In the genomic region with DNA sequence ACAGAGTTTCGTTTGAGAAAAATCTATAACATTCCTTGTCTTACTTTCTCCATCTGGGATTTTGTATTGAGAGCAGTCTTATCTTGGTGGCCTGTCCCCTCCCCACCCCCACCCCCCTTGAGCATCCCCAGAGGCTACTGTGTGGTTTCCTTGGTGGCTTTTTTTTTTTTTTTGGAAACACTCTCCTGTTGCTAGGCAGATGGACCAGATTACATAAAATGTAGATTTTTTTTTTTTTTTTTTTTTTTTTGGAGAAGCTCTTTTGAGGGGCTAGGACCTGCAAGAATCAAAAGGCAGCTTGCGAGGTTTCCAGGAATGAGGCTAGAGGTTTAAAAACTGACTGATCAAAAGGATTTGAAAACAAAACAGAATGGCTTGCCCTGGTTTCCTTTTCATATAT, we compare ENCODE assay signal across 1 mouse cellular context.
TF ChIP-seq lines count a peak whose summit lies in the region.

No protein-coding gene starts in this region.

TF ChIP-seq in ES-E14, 5 proteins besides CTCF, POLR2A, EP300 and RAD21 (continued from another document):
- TF ChIP-seq CHD2 (IDR thresholded peaks at IDR 0.05; ENCODE audit: low read depth, low read length) (no peak), ZC3H11A (IDR thresholded peaks at IDR 0.05; ENCODE audit: borderline replicate concordance, low read depth, low read length) (no peak)
TF ChIP-seq in ES-E14: peak in this region for 1.
